Mouse (Mus musculus): ENCODE data around the gene Ranbp6. TPM values are rescaled to one million over a fixed set of nuclear protein-coding genes. Genes with fewer than 3 reads are reported as not detected.

The Ranbp6 gene
- 22.1 and 22.3 TPM in 2 replicates for polyA plus RNA-seq (2012; rRNA removed)

DNA sequence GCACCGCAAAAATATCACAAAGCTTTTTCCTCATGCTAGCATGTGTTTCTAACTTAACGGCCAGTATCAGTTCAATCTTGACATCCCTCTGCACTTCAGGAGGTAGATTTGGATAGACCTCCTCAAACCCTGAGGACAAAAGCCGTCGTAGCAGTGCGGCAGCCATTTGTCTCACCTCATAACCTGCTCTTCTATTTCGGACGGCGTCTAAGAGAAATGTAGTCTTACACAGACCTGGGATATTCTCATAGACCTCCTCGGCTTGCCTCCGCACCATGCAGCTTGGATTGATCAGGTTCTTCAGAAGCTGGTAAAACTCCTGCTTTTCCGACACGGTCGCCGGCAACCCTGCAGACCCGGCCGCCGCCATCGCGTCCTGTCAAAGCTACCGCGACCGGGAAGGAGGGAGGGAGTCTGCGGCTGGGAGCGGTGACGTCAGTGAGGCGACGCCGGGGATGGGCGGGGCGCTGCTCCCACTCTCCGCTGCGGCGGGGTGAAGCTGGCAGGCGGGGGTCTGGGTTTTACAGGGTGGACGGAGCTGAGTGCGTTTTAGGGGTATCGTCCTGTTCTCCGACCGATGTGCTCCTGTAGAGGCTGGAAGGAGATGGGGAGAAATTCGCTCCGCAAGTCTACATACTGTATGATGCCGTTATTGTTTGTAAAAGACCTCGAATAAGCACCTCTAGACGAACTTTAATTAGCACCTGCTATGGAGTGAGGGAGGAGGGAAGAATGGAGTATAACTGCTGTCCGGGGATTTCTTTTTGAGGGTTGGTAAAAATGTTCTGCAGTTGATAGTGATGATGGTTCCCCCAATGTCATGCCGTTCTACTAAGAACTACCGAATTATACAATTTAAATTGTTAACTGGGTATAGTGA, at the start of gene Ranbp6:
Ranbp6 (minus strand) TSS at position 394 of the 880 bp plus-strand sequence.
- Histone ChIP-seq H3K4me3 (replicated peaks; ENCODE audit: insufficient read depth, low read depth, low read length) (peak within 1 kb of the TSS; percentile 96), H3K27me3 (ENCODE audit: control insufficient read depth, insufficient read depth, low read length) (no peaks in the 10 kb centered on the region), H3K27ac (ENCODE audit: insufficient read depth, low read length) (peak within 1 kb of the TSS; percentile 69), H3K4me1 (ENCODE audit: control insufficient read depth, insufficient read depth, low read length) (peaks cover 3% of the 10 kb centered on the region; the same call in 1 of the 2 replicates)
- TF ChIP-seq CTCF (IDR thresholded peaks at IDR 0.05; ENCODE audit: borderline replicate concordance, insufficient read depth, low read depth, low read length): no peak
- TF ChIP-seq POLR2A (IDR thresholded peaks at IDR 0.05; ENCODE audit: borderline replicate concordance, insufficient read depth, low read length): peak; percentile 96
- under 1% methylated on average over 47 of the region's 47 CpGs for WGBS
- peak; percentile 93 to 95 for DNase-seq

DNA sequence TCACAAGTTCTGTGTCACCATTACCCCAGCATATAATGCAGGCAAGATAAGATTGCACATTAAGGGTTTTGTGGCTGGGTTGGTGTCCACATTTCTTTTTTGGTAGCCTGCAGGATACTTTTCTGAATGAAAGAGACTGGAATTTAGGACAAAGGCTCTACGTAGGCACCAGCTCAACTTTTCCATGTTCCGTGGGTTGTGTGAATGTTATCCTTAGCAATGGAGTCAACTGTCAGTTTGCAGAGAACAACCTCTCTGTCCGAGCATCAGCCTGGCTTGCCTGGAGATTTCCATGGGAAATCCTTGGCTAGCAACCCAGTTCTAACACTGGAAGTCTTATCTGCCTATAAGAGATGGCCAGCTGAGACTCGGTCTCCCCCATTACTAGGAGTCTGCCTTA, 48.0 kb upstream of the Ranbp6 start:
- no peaks in the 10 kb centered on the region for H3K27me3 ChIP-seq (ENCODE audit: control insufficient read depth, insufficient read depth, low read length)
- 87% methylated on average over 4 of the region's 4 CpGs for WGBS
- H3K4me3 ChIP-seq (replicated peaks; ENCODE audit: insufficient read depth, low read depth, low read length): no peak overlapping the region
- TF ChIP-seq CTCF (IDR thresholded peaks at IDR 0.05; ENCODE audit: borderline replicate concordance, insufficient read depth, low read depth, low read length): no peak
- TF ChIP-seq POLR2A (IDR thresholded peaks at IDR 0.05; ENCODE audit: borderline replicate concordance, insufficient read depth, low read length): no peak
- no peak overlapping the region for H3K27ac ChIP-seq (ENCODE audit: insufficient read depth, low read length)
- H3K4me1 ChIP-seq (ENCODE audit: control insufficient read depth, insufficient read depth, low read length): no peaks in the 10 kb centered on the region
- DNase-seq: no peak

DNA sequence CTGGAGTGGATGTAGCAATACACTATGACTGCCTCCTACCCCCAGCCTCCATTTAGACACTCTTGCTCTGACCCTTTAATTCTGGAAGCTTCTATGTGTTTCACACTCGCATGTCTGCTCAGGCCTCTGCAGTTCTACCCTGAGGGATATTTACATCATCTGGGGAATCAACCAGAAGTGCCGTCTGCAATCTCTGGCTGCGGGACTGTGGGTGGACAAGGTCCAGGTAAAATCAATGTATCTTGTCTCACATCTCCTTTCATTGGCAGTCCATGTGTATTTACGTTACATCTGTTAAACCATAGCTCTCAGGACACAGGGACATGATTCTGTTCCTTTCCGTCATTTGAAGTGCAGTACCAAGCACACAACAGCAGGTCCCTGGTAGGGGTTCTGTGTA, 44.5 kb upstream of the Ranbp6 start:
- 77% methylated on average over 5 of the region's 5 CpGs for WGBS
- Histone ChIP-seq H3K27me3 (ENCODE audit: control insufficient read depth, insufficient read depth, low read length) (no peaks in the 10 kb centered on the region), H3K4me3 (replicated peaks; ENCODE audit: insufficient read depth, low read depth, low read length) (no peak overlapping the region), H3K27ac (ENCODE audit: insufficient read depth, low read length) (no peak overlapping the region), H3K4me1 (ENCODE audit: control insufficient read depth, insufficient read depth, low read length) (no peaks in the 10 kb centered on the region)
- no peak for DNase-seq
- TF ChIP-seq CTCF (IDR thresholded peaks at IDR 0.05; ENCODE audit: borderline replicate concordance, insufficient read depth, low read depth, low read length) (no peak), POLR2A (IDR thresholded peaks at IDR 0.05; ENCODE audit: borderline replicate concordance, insufficient read depth, low read length) (no peak)

DNA sequence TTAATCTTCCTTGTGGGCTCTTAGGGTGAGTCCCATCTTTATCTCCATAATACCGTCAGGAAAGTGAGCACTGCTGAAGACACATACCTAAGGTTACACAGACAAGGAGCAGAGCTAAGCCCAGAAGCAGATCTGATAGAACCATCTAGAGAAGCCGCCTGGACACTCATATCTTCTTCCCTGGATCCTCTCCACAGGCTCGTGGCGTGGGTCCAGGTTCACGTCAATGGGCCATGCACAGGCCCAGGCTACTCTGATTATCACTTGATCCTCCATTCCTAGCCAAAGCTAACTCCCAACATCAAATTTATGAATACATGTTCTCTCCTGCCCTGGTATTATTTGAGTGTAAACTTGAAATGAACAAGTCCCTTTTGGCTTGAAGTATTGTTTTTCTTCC, 40.9 kb upstream of the Ranbp6 start:
- Histone ChIP-seq H3K27ac (ENCODE audit: insufficient read depth, low read length) (no peak overlapping the region), H3K4me3 (replicated peaks; ENCODE audit: insufficient read depth, low read depth, low read length) (no peak overlapping the region), H3K4me1 (ENCODE audit: control insufficient read depth, insufficient read depth, low read length) (no peaks in the 10 kb centered on the region), H3K27me3 (ENCODE audit: control insufficient read depth, insufficient read depth, low read length) (no peaks in the 10 kb centered on the region)
- 63% methylated on average over 5 of the region's 5 CpGs for WGBS
- TF ChIP-seq CTCF (IDR thresholded peaks at IDR 0.05; ENCODE audit: borderline replicate concordance, insufficient read depth, low read depth, low read length): no peak
- no peak for TF ChIP-seq POLR2A (IDR thresholded peaks at IDR 0.05; ENCODE audit: borderline replicate concordance, insufficient read depth, low read length)
- DNase-seq: no peak

DNA sequence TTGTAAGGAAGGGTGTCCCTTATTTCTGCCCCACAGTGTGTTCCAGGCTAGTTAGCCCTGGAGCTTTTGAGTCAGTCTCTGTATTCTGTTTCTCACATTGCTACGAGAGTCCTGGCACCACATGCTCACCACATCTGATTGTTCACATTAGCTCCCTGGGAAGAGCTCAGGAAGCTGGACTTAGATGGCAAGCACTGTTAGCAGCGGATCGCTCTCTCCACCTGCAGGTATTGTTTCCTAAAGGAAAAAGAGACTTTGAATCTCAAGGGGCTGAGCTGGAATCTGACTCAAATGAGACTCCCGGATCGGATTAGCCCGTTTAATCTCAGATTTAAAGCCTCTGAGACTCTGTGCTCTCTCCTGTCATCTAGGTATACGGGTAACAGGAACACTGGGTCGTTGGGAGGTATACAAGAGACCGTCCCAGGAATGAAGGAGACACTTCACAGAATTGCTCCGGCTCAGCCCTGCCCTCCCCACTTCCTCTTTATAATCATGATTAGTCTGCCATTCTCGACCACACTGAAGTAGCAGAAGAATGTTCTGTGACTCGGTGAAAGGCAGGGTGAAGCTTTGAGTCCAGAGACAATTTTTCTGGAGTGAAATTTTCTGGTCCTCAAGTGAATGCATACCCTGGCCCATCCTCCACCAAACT, 38.4 kb upstream of the Ranbp6 start:
- WGBS: 59% methylated on average over 12 of the region's 12 CpGs
- TF ChIP-seq CTCF (IDR thresholded peaks at IDR 0.05; ENCODE audit: borderline replicate concordance, insufficient read depth, low read depth, low read length) (no peak), POLR2A (IDR thresholded peaks at IDR 0.05; ENCODE audit: borderline replicate concordance, insufficient read depth, low read length) (no peak)
- no peak overlapping the region for H3K27ac ChIP-seq (ENCODE audit: insufficient read depth, low read length)
- DNase-seq: no peak
- no peak overlapping the region for H3K4me3 ChIP-seq (replicated peaks; ENCODE audit: insufficient read depth, low read depth, low read length)
- H3K27me3 ChIP-seq (ENCODE audit: control insufficient read depth, insufficient read depth, low read length): no peaks in the 10 kb centered on the region
- H3K4me1 ChIP-seq (ENCODE audit: control insufficient read depth, insufficient read depth, low read length): no peaks in the 10 kb centered on the region

DNA sequence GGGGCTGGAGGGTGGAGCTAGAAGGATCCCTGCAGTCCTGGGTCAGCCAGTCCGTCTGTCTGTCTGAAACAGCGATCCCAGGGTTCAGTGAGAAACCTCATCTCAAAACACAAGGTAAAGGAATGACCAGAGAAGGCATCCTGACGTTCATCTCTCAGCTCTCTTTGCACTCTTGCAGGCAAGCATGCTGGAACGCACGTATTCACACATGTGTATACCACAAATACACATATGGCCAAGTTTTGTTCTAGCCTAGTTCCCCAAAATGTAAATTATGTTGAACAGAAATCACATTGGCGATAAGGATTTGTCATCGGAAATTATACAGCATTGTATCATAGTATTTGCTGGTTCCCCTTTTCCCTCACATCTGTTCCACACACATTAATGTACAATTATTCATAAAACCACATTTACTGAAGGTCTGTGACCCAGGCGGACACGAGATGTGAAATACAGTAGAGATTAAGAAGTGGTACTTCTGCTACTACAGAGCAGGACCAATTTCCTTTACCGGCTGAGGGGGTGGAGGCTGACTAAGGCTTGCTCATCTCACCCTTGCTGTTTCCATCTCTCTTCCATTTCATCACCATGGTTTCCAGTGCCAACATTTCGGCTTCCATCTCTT, 37.3 kb upstream of the Ranbp6 start:
- TF ChIP-seq POLR2A (IDR thresholded peaks at IDR 0.05; ENCODE audit: borderline replicate concordance, insufficient read depth, low read length) (no peak), CTCF (IDR thresholded peaks at IDR 0.05; ENCODE audit: borderline replicate concordance, insufficient read depth, low read depth, low read length) (no peak)
- WGBS: 81% methylated on average over 11 of the region's 11 CpGs
- Histone ChIP-seq H3K27me3 (ENCODE audit: control insufficient read depth, insufficient read depth, low read length) (no peaks in the 10 kb centered on the region), H3K4me1 (ENCODE audit: control insufficient read depth, insufficient read depth, low read length) (no peaks in the 10 kb centered on the region), H3K27ac (ENCODE audit: insufficient read depth, low read length) (no peak overlapping the region), H3K4me3 (replicated peaks; ENCODE audit: insufficient read depth, low read depth, low read length) (no peak overlapping the region)
- DNase-seq: no peak

DNA sequence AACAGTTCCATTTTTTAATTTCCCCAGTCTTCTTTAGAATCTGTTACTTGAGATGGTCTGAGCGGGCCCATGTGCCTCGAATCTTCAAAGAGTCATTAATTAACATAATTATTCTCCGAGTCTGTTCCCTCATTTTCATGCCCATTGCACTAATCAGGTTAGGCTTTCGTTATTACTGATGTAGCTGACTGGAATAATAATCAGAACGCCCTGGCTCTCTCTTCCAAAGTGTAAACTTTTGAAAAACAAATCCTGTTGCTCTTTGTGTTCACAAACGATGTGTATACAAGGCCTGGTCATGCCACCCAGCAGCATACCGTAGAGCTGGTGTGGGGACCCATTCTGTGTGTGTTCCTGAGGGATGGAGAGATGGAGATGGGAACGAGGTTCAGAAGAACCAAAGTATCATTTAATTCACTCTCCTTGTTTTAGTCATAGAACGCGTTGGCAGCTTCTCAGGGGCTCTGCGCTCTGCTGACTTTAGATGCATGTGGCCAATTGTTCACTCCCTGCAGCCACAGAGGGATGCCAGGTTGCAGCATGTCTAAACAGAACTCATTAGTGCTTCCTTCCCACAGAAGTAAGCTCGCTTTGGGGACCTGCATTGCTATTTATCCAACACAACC, 31.4 kb upstream of the Ranbp6 start:
- Histone ChIP-seq H3K4me1 (ENCODE audit: control insufficient read depth, insufficient read depth, low read length) (no peaks in the 10 kb centered on the region), H3K27me3 (ENCODE audit: control insufficient read depth, insufficient read depth, low read length) (no peaks in the 10 kb centered on the region), H3K27ac (ENCODE audit: insufficient read depth, low read length) (no peak overlapping the region), H3K4me3 (replicated peaks; ENCODE audit: insufficient read depth, low read depth, low read length) (no peak overlapping the region)
- 10% methylated on average over 12 of the region's 12 CpGs for WGBS
- TF ChIP-seq CTCF (IDR thresholded peaks at IDR 0.05; ENCODE audit: borderline replicate concordance, insufficient read depth, low read depth, low read length): no peak
- TF ChIP-seq POLR2A (IDR thresholded peaks at IDR 0.05; ENCODE audit: borderline replicate concordance, insufficient read depth, low read length): no peak
- DNase-seq: peak in 1 of 2 experiments; percentile 5
